Mouse (Mus musculus): ENCODE measurements around the gene Ccdc73. TPM values are rescaled to one million over a fixed set of nuclear protein-coding genes. Genes with fewer than 3 reads are reported as not detected.
"Not testable (repeated sequence)": the region's sequence is repeated elsewhere in the genome, so short reads cannot be mapped to it uniquely, and the experiment has no call there.

Ccdc73 gene
- total RNA-seq, 2 experiments from 2014 or later: 2.7 to 3.8 TPM

DNA sequence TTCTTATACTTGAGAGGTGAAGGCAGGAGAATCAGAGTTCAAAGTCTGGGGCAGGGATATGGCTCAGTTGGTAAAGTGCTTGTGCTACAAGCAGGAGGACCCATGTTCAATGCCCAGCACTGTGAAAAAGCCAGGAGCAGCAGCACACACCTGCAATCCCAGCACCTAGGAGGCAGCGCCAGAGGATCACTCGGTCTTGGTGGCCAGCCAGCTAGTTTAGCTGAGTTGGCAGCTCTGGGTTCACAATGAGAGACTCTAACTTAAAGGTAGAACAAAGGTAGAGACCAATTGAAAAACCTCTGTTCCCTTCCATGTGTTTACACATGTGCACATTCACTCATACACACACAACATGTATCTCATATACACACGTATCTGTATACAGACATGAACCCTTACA lies 1.5 kb downstream of the Ccdc73 start:
- no peak for DNase-seq

DNA sequence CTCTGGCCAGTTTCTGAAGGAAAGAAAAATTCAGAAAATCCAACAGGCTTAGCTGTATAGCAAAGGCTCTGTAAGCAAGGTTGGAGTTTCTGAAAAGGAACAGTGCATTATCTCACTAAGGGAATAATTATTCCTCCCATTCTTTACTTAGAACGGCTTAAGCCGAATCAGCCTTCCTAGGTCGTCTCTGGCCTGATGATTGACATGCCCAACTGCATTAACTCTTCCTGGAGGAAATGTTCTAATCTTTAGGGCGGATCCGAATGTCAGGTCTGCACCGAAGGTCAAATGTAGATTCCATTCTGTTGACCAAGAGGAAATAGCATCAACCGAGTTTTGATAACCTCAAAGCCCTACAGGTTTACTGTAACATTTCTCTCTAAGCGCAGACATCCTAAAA lies 11.2 kb downstream of the Ccdc73 start:
- no peak for DNase-seq

DNA sequence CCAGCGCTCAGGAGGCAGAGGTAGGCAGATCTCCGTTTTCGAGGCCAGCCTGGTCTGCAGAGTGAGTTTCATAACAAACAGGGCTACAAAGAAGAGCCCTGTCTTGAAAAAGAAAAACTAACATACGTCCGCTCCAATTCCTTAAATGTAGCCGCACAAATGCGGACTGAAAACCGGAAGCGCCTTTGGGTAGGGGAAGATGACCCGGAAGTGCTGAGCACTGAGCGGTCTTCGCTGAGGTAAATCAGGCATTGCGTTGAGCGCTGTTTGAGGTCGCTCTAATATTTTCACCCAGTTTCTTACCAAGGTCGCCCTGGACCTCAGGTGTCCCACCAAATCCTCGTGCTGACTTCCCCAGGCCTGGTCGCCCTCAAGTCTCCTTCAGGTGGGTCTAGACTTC lies 18.5 kb downstream of the Ccdc73 start:
- DNase-seq: no peak

DNA sequence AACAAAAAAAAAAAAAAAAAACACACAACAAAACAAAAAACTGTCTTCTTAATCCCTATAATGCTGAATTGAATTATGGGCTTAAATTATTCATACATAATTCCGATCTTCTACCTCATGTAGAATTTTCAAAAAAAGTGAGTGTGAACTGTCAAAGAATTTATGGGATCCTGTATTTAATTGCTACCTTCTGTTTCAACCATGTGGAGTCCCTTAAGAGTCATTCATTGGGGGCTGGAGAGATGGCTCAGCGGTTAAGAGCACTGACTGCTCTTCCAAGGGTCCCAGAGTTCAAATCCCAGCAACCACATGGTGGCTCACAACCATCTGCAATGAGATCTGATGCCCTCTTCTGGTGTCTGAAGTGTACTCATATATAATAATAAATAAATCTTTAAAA lies 19.7 kb downstream of the Ccdc73 start:
- DNase-seq: not testable (repeated sequence)

DNA sequence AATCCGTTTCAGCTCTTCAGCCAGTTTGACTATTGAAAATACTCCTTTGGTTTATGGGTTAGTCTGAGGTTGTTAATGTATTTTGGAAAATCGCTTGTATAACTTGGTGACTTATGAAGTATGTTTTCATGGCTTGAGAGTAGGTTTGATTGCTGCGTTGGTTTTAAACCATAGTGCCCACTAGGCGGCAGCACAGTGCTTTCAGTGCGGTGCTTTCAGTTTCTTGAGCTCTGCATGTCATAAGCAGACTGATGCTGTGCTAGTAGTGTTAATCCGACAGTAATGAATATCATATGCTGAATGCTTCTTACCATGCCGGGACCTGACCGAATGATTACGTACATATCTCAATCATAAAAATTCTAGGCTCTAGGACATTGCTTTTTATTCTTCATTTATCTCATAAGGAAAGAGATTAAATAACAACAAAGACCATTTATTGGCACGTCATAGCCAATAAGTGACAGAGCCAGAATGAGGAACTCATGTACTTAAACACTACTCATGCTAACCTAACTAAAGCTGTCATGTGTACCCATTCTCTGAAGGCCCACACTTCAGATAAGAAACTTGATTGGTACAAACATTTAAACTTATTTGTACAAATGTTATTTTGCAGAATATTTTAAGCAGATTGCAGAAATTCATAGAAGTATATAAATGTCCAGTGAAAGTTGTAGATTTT lies 20.4 kb downstream of the Ccdc73 start:
- DNase-seq: peak; percentile 21

DNA sequence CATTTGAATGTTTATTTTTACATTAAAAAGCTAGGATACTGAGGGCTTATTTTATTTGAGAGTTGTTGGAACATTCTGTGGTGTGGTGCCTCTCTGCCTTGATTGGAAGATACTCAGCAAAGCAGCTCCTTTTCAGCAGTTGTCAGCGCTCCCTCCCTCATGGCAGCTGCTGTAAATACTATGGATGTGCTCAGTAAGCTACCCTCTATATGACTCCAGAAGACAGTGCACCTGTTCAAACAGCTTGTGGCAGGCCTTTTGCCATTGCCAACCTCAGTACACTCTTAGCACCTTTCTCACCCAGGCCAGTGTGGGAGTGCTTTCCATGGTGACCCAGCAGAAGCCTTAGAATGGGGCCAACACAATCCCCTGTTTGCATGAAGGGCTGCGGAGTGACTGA lies 32.4 kb downstream of the Ccdc73 start:
- no peak for DNase-seq

DNA sequence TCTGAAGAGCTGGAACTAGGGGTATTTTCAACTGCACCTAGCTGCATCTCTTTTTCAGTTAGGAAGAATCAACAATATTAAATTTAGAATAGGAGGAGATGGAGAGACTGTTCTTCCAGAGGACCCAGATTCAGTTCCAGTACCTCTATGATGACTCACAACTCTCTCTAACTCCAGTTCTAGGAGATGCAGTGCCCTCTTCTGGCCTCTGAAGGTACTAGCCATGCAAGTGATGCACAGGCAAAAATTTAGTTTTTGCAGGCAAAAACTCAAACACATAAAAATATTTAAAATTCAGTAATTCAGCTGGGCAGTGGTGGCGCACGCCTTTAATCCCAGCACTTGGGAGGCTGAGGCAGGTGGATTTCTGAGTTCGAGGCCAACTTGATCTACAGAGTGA lies 48.1 kb downstream of the Ccdc73 start:
- DNase-seq: no peak

DNA sequence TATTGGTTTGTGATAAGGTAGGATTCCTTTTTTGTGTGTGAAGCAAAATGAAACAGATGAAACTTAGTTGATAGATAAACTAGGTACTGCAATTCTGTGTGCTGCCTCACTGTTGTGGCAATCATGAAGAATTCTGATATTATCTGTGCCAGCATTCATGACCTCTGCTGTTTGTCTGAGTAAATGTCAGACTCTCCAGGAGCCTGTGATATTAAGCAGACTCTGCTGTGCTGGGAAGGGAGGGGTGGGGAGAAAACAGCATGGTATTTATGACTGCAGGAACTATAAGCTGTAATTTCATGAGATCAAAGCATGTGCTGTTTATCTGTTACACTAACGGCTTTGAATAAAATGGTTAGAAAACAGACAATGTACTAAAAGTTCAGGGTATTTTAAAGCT lies 96.9 kb downstream of the Ccdc73 start:
- no peak for DNase-seq

DNA sequence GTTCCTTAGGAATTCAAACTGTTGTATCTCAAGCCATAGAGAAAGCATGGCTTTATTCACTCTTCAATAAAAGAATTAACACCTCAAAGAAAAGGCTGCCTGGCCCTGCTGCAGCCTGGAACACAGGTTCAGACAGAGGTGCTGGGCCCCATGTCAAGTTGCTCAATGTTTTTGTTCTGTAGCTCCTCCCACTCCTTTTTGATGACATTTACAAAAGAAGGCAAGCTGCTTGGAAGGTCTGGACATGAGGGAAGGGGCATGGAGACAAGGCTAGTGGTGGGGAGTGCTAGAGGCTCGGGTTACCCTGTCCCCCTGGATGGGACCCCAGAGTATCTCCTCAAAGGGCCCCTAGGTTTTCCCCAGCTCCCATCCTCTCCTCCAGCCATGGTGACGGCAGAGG lies 114.1 kb downstream of the Ccdc73 start:
- no peak for DNase-seq

DNA sequence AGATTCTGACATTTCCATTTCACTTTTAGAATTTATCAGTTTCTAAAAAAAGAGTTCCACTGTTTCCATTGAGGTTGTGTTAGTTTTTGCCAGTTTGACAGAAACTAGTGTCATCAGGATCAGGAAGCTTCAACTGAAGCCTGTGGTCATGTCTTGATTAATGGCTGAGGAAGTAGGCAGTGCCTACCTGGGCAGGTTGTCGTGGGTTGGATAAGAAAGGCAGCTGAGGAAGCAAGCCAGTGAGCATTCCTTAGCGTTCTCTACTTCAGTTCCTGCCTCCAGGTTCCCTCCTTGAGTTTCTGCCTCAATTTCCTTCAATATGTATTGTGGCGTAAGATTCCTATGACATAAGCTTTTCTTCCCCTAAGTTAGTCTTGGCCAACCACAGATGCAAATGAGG lies 118.2 kb downstream of the Ccdc73 start:
- no peak for DNase-seq

DNA sequence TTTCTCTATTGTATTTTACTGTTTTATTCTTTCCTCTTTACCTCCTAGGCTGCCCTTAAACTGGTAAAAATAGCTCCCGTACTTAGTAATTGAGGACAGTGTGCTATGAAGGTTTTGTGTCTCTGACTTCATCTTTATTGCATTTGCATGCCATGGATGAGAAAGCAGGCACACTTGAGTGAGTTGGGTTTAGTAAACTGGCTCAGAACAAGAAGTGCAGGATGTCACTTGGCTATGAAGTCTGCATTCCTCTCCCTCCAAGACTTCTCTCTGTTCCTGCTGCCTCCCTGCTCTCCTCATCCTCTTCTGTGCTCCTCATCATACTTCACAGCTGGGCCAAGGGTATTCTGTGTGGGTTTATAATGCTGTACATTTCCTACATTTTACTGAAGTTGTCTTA lies 121.4 kb downstream of the Ccdc73 start:
- no peak for DNase-seq

DNA sequence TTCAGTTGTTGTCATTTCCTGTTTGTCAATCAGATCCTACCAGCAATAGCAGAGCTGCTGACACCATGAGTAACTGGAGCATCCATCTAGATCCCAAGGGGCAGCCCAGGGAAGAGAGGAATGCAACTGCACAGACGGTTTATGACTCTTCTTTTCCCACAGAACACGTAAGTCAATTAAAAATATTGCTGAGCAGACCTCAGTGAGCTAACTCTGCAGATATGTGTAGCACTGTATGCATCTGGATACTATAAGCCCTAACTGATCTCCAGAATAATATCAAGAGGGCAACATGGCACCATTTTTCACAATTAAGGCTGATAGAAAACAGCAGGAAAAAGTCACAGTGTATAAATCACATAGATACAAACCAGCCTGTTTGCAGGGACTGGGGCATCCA lies 126.8 kb downstream of the Ccdc73 start:
- no peak for DNase-seq

DNA sequence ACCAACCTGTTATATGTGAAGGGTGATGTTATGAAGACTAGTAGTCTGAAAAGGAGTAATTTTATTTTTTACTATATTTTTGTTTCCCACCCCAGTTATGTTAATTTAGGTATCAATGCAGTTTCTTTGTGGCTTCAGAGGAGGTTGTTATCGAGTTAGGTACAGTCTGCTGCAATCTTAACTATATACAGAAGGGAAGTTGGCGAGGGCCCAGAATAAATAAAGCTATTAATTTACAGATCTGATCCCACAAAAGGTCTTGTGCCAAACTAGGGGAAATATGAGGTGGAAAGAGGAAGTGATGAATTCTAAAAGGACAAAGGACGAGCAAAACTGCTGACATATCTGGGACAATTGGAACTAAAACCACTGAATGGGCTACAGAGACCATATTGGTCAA lies 128.6 kb downstream of the Ccdc73 start:
- no peak for DNase-seq

DNA sequence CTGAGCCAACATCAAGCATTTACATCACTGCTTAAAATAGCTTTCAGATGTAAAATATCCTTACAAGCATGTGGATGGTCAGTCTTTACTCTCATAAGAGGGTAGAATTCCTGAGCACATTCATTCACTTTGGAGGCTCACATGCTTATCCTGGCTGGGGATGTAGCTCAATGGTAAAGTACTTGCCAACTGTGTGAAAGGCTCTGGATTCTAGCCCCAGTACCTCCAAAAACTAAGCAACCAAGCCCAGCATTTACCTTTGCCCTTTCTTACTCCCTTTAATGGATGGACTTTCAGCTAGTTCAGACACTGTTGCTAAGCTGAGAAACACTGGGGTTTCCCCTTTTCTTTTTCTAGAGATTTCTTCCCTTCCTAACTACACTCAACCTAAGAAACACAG lies 139.6 kb downstream of the Ccdc73 start:
- no peak for DNase-seq

DNA sequence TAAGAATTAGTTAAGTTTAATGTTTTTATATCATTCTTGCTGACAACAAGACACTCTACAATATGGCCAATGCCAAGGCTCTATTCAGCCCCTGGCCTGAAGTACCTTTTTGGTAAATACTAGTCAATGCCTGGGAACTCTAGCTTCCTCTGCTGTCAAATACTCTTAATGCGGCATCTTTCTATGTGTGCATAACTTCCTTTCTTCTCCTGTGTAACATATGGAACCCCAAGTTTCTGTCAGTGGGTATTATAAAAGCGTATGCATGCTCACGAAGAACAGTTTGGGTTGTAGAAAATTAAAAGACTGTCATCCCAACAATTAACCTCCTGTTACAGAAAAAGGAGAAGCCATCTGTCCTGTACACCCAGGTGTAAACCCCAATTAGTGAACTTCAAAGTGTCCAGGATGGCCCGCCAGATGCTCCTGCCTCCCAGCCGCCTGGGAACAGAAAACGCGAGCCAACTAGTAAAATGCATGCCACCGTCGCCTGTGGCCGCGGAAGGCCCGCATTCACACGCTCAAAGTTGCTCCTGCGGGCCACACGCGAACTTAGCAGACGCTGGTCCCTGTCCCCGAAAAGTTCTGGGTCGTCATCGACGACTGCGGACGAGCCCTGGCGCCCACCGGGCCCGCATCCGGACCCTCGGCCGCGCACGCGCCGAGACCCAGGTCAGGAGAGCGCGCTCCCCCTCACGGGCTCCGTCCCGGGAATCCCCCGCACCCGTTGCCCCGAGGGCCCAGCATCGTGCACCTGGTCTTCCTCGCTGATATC lies 148.8 kb downstream of the Ccdc73 start:
- no peak for DNase-seq

DNA sequence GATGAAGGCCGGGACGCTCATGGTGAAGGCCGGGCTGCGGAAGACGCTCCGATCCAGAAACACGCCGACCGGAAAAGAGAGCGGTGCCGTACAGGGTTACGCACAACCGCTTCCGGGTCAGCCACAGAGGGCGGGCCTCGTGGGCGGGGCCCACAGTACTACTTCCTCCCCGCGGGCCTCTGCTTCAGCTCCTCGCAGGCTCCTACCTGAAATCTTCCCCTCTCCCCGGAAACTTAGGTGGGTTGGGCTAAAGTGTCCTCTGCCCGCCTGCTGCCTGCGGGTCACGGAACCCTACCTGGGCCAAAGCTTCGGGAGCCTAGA lies 149.3 kb downstream of the Ccdc73 start, which contains the start of gene Eif3m:
Eif3m (minus strand) TSS at position 114 of the 321 bp plus-strand sequence.
- DNase-seq: peak; percentile 91

DNA sequence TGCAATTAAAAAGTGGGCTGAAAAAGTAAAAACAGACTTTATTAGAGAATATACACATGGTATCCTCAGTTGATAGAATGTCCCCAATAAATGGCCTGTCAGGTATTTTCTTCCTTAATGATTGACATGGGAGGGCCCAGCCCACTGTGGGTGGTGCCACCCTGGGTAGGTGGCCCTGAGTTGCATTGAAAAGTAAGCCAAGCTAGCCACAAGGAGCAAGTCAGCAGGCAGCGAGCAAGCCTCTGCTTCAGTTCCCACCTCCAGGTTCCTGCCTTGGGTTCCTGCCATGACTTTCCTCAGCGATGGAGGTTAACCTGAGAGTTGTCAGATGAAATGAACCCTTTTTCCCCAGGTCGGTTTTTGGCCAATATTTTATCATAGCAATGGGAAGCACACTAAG lies 150.2 kb downstream of the Ccdc73 start:
- no peak for DNase-seq

DNA sequence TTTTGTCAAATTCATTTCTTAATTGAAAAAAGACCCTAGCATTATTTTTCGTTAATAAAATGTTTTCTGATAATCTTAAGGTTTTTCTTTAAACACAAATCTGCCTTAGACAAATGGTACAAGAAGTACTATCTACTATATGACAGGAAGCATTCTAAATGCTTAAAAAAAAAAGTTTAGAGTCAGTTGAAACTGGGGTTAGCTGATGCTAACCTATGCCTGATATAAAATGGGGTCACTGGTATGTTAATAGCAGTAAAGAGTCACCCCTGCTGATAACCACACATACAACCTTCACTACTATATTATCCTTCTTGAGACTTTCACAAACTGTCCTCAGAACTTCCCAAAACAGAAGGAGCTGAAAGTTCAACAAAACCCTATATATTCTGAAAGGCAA lies 151.9 kb downstream of the Ccdc73 start:
- DNase-seq: no peak

DNA sequence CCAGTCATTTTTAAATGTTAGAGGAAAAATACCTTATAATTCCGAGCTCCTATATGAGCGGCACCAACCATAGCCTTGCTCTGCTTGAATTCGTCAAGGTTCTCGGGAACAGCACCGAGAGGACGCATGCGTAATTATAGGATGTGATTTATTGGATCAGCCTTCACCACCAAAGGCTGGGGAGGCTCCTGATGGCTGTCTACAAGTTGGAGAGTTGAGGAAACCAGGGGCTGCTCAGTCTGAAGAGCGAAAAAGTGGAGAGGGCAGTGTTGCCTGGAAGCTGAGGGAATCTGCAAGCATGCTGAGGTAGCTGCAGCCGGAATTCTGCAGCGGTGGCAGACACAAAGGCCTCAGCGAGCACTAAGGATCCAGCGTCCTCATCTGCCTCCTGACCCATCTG lies 153.7 kb downstream of the Ccdc73 start:
- DNase-seq: no peak

DNA sequence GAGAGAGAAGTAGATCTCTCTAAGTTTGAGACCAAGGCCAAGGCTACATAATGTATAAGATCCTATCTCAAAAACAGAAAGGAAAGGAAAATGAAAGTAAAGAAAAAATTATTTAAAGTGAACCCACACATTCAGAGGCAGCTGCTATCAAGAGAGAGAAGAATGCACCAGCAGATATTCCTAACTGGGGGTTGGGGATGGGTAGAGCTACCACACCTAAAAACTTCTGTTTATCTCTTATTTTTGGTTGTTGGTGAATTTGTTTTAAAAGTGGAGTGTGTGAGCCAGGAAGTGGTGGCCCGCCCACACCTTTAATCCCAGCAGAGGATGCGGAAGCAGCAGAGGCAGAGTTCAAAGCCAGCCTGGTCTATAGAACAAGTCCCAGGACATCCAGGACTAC lies 154.2 kb downstream of the Ccdc73 start:
- no peak for DNase-seq

DNA sequence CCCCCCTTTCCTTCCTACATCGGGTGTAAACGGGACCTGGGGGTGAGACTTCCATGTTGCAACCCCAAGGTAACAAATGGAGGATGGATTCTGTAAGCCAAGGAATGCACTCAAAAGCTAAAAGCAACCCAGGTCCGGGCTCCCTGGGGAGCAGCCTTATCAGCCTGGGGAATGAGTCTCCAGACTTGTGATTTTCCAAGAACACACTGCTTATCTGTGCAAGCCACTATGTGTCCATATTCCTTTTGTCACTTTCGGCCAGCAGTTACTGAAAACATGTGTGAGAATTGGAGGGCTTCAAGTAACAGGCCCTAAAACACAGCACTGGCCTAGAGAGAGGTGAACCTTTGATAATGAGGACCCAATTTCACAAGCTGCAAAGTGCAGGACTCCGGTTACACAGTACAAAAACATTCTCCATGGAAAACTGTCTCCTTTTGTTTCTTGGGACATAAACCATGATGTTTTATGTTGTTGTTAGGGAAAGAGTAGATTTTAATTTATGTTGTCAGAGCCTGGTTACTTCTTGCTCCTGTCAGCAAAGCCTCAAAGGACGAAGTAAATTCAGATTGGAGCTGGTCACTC lies 155.5 kb downstream of the Ccdc73 start:
- DNase-seq: no peak

DNA sequence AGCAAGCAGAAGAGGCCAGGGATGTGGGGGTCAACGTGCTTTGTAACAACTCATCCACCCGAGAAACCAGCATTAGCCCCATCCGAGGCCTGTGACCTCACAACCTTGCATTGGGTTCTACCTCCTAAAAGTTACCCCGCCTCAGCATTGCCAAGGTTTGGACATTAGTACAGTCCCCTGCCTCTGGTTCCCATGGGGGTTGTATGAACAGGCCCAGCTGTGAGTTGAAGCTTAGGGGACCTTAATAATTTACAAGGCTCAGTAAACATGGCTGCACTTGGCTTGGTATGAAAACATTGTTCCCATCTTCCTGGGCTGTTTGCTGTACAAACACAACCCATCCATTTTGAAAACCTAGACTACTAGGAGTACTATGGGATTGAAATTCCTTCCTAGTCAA lies 156.2 kb downstream of the Ccdc73 start:
- no peak for DNase-seq

DNA sequence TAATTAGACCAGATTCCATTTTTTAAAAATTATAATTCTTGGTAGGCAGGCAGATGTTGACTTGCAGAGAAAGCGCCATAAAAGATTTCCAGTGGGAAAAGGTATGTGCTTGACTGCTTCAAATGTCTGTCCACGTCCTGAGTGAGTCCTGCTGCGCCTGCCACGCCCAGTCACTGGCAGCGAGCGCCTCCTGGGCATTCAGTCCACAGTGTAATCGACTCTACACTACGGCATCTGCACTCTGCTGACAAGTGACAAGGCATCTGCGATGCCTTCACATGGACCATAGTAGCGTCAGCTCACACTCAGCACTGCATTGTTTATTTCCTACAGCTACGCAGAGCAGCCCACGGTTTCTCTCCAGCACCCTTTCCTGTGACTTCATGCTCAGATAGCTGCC lies 158.0 kb downstream of the Ccdc73 start:
- not testable (repeated sequence) for DNase-seq
